Mouse (Mus musculus) embryonic fibroblast, embryonic 13.5 days (primary cell): Measurements from ENCODE around the gene Fermt2. TPM values are rescaled to one million over a fixed set of nuclear protein-coding genes. Genes with fewer than 3 reads are reported as not detected.
"Not testable (repeated sequence)": the region's sequence is repeated elsewhere in the genome, so short reads cannot be mapped to it uniquely, and the experiment has no call there.

ENCODE experiments used
- H3K27ac ChIP-seq: 2 replicates; pipeline ENCODE4 v1.5.1; 2012; ENCODE audit warnings: low read length, control low read depth, inconsistent platforms; ENCODE audit not compliant: insufficient read depth
- H3K4me1 ChIP-seq: 2 replicates; pipeline ENCODE4 v1.6.1; 2011; ENCODE audit warnings: low read length; ENCODE audit not compliant: control insufficient read depth, insufficient read depth
- H3K4me3 ChIP-seq: 2 replicates; pipeline ENCODE4 v1.5.1; 2011; ENCODE audit warnings: mild to moderate bottlenecking, control low read depth, low read length; ENCODE audit not compliant: insufficient read depth
- CTCF ChIP-seq: IDR thresholded peaks from 2 replicates; pipeline ENCODE4 v1.5.1; 2011; ENCODE audit warnings: mild to moderate bottlenecking, control low read depth, low read length, moderate library complexity, borderline replicate concordance; ENCODE audit not compliant: insufficient read depth
- POLR2A ChIP-seq: IDR thresholded peaks from 2 replicates; pipeline ENCODE4 v1.6.1; 2011; ENCODE audit warnings: low read depth, mild to moderate bottlenecking, control low read depth, low read length, moderate library complexity
- polyA plus RNA-seq: library from polyadenylated mRNA; stranded (reverse); fragments of >200 nt; gene quantifications from 2 replicates; pipeline ENCODE4 v1.2.4, GENCODE M21; 2011; ENCODE audit warnings: low read depth; ENCODE audit not compliant: missing spikeins, insufficient read length

Fermt2 gene
- polyA plus RNA-seq, 1 experiment, result 244 TPM

DNA sequence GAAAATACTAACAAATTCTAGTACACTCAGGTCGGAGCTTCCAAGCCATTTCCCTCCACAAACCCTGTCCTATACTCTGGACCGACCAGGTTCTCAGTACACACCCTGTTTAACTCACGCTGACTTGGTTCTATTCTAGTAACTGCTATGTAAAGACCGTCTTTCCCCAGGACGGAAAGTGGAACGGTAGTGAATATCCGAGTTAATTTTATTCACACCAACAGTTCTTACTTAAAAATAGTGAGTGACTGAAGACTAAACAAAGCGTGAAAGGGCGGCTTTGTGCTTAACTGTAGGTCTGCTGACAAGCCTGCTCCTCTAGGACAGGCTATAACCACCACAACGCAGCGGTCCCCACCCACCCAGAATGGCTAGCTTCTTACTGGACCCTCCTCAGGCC lies 14.1 kb downstream of the Fermt2 start:
- Histone ChIP-seq H3K27ac (no peak overlapping the region), H3K4me3 (no peak overlapping the region), H3K4me1 (peaks cover 16% of the 10 kb centered on the region)
- TF ChIP-seq CTCF (no peak), POLR2A (no peak)

DNA sequence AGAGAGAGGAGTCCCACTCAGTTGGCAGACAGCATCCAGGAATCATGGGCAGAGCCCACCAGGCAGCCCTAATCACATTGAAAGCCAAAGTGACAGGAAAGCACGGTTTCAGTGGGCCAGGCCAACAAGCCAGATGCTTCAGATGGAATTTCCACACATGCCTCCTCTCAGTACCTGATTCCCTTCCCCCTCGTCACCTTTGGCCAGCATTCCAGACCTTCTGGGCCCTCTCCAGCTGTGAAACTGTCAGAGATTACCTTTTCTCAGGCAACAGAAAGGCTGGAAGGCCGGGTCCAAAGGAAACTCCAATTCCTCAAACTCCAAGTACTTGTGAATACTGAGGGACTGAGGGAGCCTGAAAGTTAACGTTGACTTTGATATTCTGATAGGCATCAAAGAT lies 19.1 kb downstream of the Fermt2 start:
- no peak for TF ChIP-seq POLR2A
- TF ChIP-seq CTCF, result no peak
- no peak overlapping the region for H3K27ac ChIP-seq
- peaks cover 39% of the 10 kb centered on the region for H3K4me1 ChIP-seq
- no peak overlapping the region for H3K4me3 ChIP-seq

DNA sequence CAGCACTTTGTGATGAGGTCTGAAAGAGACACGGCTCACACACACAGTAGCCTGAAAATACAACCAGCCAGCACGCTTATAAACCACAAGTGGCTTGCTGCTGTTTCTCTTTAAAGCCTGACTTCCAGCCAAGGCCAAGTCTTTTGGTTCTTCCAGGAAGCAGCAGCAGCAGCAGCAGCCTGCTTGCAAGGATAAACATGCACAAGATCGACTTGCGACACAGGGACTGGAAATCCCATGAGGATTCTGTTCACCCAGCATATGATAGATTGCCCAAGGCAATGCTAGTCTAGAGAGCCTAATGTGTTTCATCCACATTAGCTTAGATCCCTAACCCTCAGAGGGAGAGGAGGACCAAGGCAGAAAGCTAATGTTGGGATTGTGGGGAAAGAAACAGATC lies 22.0 kb downstream of the Fermt2 start:
- Histone ChIP-seq H3K27ac (peak overlapping the region; percentile 16; the same call in 1 of the 2 replicates), H3K4me1 (peaks cover 39% of the 10 kb centered on the region), H3K4me3 (no peak overlapping the region)
- TF ChIP-seq POLR2A (no peak), CTCF (no peak)

DNA sequence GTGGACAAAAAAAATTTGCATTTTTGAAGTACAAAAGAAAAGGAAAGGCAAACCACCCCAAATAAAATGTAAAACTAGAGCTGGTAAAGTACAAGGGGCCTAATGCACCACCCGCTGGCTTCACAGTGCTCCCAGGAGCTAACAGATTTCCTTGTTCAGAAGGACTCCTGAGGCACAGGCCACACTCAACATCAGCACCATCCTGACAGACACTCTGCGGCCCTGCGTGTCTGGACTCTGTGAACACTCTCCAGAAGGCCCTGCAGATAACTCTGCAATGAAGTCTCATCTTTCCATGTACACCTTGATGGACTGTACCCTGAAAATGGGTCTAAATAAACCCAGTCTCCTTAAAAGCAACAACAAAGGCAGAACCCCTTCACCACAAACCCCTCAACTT lies 22.5 kb downstream of the Fermt2 start:
- Histone ChIP-seq H3K4me1 (peaks cover 39% of the 10 kb centered on the region), H3K27ac (peak overlapping the region; percentile 15; the same call in 1 of the 2 replicates), H3K4me3 (no peak overlapping the region)
- TF ChIP-seq CTCF (no peak), POLR2A (no peak)

DNA sequence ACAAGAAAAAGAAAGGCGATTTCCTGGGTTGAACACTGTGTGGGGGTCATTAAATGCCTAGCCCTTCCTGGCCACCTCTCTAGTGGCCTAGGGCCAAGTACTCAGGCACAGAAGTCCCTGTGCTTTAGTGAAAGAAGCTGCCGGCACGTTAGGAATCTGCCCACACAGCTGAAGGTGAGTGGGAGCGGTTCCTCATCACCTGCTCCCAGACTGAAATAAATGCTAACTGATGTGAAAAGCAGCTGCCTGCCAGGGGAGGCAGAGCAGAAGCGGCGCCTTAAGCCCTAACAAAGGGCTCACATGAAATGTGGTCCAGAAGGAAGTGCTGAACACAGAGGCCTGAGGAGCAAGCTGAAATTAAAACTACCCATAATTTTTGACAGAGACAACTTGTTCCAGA lies 22.9 kb downstream of the Fermt2 start:
- no peak for TF ChIP-seq POLR2A
- TF ChIP-seq CTCF, result no peak
- no peak overlapping the region for H3K4me3 ChIP-seq
- 0 out of 2 replicates have a peak overlapping the region, but pooled peaks have one; percentile 15 for H3K27ac ChIP-seq
- H3K4me1 ChIP-seq, result peaks cover 39% of the 10 kb centered on the region

DNA sequence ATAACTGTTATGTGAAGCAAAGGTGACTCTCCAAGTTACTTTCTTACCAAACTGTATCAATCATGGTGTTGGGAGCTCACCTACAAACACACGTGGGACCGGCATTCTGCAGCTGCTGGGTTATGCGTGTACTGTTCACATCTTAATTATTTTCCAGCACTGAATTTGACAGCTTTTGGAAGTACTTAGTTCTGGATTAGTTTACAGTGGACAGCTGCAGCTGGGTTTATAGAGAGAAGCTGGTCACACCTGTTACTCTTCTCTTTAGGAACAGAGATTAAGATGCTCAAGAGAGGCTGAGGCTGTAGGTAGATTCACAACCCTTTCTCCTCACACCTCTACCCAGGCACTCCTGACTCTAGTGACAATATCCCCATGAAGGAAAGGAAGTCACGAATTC lies 23.8 kb downstream of the Fermt2 start:
- Histone ChIP-seq H3K4me1 (peaks cover 36% of the 10 kb centered on the region), H3K4me3 (no peak overlapping the region), H3K27ac (no peak overlapping the region)
- TF ChIP-seq CTCF (no peak), POLR2A (no peak)

DNA sequence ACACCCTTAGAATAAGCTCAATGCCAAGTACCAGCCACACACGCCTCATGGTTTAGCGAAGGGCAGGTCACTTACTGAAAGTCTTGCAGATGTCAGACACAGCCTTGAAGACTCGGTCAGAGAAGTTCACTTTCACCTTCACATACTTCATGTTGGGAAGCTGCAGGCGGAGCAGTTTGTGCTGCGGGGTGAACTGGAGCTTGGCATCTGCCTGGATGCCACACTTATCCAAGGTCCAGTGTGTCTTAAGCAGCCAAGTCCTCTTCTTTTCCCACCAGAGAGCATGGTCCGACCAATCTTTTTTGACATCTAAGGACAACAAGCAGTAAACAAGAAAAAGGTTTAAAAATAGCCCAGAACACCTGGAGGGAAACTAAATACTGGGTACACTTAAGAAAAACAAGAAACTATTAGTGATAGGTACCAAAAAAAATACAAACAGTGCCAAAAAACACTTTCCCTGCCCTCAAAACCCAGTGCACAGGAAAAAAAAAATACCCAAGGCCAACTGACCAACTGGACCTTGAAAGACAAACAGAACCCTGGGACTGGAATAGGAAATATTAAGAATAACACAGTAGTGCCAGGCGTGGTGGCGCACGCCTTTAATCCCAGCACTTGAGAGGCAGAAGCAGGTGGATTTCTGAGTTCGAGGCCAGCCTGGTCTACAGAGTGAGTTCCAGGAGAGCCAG lies 25.4 kb downstream of the Fermt2 start:
- H3K27ac ChIP-seq, result no peak overlapping the region
- H3K4me3 ChIP-seq, result no peak overlapping the region
- peaks cover 25% of the 10 kb centered on the region for H3K4me1 ChIP-seq
- TF ChIP-seq CTCF, result no peak
- no peak for TF ChIP-seq POLR2A

DNA sequence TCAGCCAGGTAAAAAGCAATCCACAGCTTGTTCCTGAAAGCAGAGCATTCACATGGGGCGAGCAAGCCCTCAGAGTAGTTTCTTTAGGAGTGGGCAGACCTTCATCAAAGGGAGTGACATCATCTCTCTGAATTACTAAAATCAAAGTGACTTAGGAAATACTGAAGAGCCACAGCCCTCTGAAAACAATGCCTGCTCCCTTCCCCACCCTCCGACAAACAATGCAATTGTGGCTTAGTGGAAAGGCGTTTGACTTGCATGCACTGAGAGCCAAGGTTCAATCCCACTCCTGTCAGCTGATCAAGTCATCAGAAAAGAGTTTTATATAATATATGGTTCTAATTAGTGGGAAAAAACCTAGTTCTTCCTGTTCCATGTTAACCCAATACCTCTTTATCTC lies 26.0 kb downstream of the Fermt2 start:
- TF ChIP-seq POLR2A, result no peak
- no peak overlapping the region for H3K4me3 ChIP-seq
- no peak overlapping the region for H3K27ac ChIP-seq
- peaks cover 22% of the 10 kb centered on the region for H3K4me1 ChIP-seq

DNA sequence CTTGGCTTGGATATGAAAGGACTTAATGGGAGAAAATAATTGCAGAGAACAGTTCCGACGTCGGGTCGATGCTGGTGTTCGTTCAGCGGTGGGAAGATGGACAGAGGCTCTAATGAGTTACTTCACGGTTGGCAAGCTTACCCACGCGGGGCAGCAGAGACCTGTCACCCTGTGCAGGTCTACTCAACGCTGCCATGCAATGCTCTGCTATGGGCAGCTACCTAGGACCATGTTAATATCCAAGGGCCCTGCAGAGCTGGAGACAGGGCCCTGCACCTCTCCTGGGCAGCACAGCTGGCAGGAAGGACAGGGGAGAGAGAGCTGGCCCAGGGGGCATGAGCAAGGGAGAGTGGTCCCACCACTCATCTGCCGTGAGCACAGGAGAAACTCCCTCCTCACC lies 29.9 kb downstream of the Fermt2 start:
- Histone ChIP-seq H3K4me3 (no peak overlapping the region), H3K4me1 (peaks cover under 1% of the 10 kb centered on the region; the same call in 1 of the 2 replicates), H3K27ac (no peak overlapping the region)
- TF ChIP-seq CTCF (no peak), POLR2A (no peak)

DNA sequence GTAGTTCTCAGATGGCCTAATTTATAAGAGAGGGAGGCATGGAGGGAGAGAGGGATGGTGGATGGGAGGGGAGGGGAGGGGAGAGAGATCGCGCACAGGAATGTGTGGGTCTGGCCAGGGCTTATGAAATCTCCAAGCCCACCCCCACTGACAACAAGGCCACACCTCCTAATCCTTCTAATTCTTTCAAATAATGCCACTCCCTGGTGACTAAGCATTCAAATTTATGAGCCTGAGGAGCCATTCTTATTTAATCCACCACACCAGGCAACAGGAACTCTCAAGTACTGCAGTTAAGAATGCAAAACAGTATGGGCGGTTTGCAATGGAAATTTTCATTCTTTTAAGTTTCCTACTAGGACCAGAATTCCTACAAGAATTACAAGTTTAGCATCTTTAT lies 32.8 kb downstream of the Fermt2 start:
- 0 out of 2 replicates have a peak overlapping the region, but pooled peaks have one; percentile 13 for H3K27ac ChIP-seq
- peaks cover 13% of the 10 kb centered on the region for H3K4me1 ChIP-seq
- H3K4me3 ChIP-seq, result no peak overlapping the region
- TF ChIP-seq POLR2A (no peak), CTCF (no peak)

DNA sequence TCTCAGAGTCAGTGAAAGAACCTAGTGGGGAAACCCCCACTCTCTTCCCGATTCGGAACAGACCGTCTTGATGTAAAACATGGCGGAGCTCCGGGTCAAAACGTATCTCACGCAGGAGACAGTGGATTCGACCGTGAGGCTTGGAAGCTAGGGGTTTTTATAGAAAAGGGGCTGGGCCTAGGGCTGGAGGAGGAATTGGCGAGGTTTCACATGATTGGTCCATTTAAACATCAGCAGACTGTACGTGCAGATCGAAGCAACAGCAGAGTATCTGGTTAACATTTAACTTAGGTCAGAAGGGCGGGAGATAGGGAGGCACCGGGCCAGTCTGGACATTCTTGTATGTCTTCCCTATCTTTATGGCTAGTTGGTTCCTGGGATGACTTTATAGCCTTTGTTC lies 34.1 kb downstream of the Fermt2 start:
- not testable (repeated sequence) for H3K4me3 ChIP-seq, H3K27ac ChIP-seq
- H3K4me1 ChIP-seq, result peaks cover 22% of the 10 kb centered on the region
